Mouse (Mus musculus) forebrain, embryonic 16.5 days (tissue): Measurements from ENCODE around the gene Lsm2. TPM values are rescaled to one million over a fixed set of nuclear protein-coding genes. Genes with fewer than 3 reads are reported as not detected.

Source experiments
- ATAC-seq: fragments of 200-750 bp; cut with Nextera tagmentation; 2 replicates; pipeline ENCODE4 v1.8.0; 2017; ENCODE audit warnings: mild to moderate bottlenecking, moderate library complexity
- H3K27ac ChIP-seq: fragments of 300-500 bp; sonication (generic); 2 replicates; pipeline ENCODE4 v1.5.1; 2014; ENCODE audit warnings: low read length, control low read depth
- H3K27me3 ChIP-seq: fragments of 300-500 bp; sonication (generic); replicated peaks from 2 replicates; pipeline ENCODE4 v1.6.1; 2014; ENCODE audit warnings: low read length; ENCODE audit not compliant: control insufficient read depth, insufficient read depth
- H3K36me3 ChIP-seq: fragments of 300-500 bp; sonication (generic); 2 replicates; pipeline ENCODE4 v1.6.1; 2014; ENCODE audit not compliant: control insufficient read depth, insufficient read depth
- H3K4me1 ChIP-seq: fragments of 300-500 bp; sonication (generic); replicated peaks from 2 replicates; pipeline ENCODE4 v1.6.1; 2014; ENCODE audit warnings: low read length; ENCODE audit not compliant: control insufficient read depth, insufficient read depth
- H3K4me2 ChIP-seq: fragments of 300-500 bp; sonication (generic); 2 replicates; pipeline ENCODE4 v1.6.1; 2014; ENCODE audit warnings: mild to moderate bottlenecking, low read length, control low read depth
- H3K4me3 ChIP-seq: fragments of 300-500 bp; sonication (generic); replicated peaks from 2 replicates; pipeline ENCODE4 v1.5.1; 2014; ENCODE audit warnings: mild to moderate bottlenecking, low read length, control low read depth
- H3K9ac ChIP-seq: fragments of 300-500 bp; sonication (generic); replicated peaks from 2 replicates; pipeline ENCODE4 v1.6.1; 2014; ENCODE audit warnings: low read depth, low read length, control low read depth
- H3K9me3 ChIP-seq: fragments of 300-500 bp; sonication (generic); 2 replicates; pipeline ENCODE4 v1.6.1; 2016; ENCODE audit warnings: low read length; ENCODE audit not compliant: control insufficient read depth
- WGBS: fragments of 180-500 bp; shearing (Covaris S2); extraction: QIAGEN DNeasy Blood & Tissue Kit; methylation state at CpG from one replicate; pipeline ENCODE4 v1.1.7; 2014; 5-methylcytosine and 5-hydroxymethylcytosine counted together
- polyA plus RNA-seq: library from polyadenylated mRNA; unstranded; fragments of >200 nt; fragmentation: Nextera tagmentation; extraction: Ambion mirVana; gene quantifications from 2 replicates; pipeline ENCODE4 v1.2.1, GENCODE M21; 2015

The Lsm2 gene
- polyA plus RNA-seq, 1 experiment from 2014 or later = 121 TPM

DNA sequence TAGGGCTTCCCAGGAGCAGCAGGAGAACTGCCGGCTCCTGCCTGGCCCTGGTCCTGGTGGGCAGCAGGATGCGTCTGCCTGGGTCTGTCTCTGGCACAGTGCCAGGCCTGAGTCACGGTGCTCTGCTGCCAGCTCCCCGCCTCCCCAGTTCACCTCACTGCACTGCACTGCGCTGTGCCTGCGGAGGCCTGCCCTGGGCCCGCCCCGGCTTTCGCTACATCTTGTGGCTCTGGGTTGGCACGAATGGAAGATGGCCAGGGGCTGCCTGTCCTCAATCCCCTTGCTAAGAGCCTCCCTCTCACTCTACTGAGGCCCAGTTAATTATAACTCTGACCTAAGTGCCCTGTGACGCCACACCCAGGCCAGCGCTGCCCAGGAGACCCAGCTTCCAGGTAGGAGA is 34.7 kb downstream of the Lsm2 start, which contains the start of gene Vwa7:
TSS of gene Vwa7 (plus strand) at position 204 of the 400 bp plus-strand sequence.
- 38% methylated on average over 12 of the region's 12 CpGs for WGBS
- Histone ChIP-seq H3K4me1 (peaks cover 8% of the 10 kb centered on the region), H3K27ac (no peak within 1 kb of the TSS), H3K27me3 (no peaks in the 10 kb centered on the region), H3K9me3 (no peaks in the 10 kb centered on the region), H3K4me3 (no peak within 1 kb of the TSS), H3K4me2 (no peak within 1 kb of the TSS), H3K9ac (no peak within 1 kb of the TSS; the same call in 1 of the 2 replicates), H3K36me3 (peaks cover 28% of the 10 kb centered on the region)
- peak; percentile 53; the same call in 1 of the 2 replicates for ATAC-seq

DNA sequence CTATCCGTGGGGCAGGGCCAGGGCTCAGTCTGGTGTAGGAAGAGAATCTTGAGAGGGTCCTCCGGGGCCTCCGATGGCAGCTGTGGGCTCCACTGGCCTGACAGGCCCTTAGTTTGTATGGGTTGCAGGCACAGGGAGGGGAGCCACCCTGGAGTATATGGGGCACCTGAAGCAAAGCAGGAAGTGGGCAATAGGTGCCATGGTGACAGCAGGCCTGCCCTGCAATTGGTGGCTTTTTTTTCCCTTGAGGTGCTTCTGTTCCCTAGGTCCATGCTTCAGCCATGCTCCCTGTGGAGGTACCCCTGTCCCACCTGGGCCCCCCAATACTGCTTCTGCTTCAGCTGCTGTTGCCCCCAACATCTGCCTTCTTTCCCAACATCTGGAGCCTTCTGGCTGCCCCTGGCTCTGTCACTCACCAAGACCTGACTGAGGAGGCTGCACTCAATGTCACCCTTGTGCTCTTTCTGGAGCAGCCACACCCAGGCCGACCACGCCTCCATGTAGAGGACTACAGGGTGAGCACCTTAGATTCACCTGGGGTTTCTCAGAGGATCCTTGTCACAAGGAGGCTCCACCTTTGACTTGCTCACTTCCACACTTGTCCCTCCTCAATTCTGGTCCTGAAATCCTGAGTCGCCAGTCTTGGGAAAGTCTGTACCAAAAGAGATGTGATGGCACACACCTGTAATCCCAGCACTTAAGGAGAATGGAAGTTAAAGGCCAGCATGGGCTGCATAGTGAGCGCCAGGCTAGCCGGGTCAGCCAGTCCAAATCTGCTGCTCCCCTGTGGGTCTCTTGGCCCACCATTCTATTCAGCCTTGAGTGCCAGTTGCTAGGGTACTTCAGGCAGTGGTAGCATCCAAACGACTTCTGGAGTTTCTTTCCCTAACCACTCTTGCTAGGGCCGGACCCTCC is 35.4 kb downstream of the Lsm2 start:
- 82% methylated on average over 10 of the region's 10 CpGs for WGBS
- Histone ChIP-seq H3K9ac (no peak overlapping the region), H3K27ac (no peak overlapping the region), H3K4me1 (peaks cover 12% of the 10 kb centered on the region), H3K4me2 (no peak overlapping the region), H3K36me3 (peaks cover 21% of the 10 kb centered on the region), H3K9me3 (no peaks in the 10 kb centered on the region), H3K27me3 (no peaks in the 10 kb centered on the region), H3K4me3 (no peak overlapping the region)
- no peak for ATAC-seq

DNA sequence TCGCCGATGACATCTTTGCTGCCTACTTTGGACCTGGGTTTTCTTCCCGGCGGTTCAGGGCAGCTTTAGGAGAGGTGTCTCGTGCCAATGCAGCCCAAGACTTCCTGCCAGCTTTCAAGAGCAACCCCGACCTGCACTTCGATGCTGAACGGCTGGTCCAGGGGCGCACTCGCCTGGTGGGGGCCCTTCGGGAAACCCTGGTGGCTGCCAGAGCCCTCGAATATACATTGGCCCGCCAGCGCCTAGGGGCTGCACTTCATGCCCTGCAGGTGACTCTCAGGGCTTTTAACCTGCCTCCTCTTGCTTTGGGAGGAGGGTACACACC is 36.0 kb downstream of the Lsm2 start:
- Histone ChIP-seq H3K9me3 (no peaks in the 10 kb centered on the region), H3K36me3 (peaks cover 20% of the 10 kb centered on the region), H3K4me1 (peaks cover 12% of the 10 kb centered on the region), H3K9ac (no peak overlapping the region), H3K4me2 (no peak overlapping the region), H3K27me3 (no peaks in the 10 kb centered on the region), H3K4me3 (no peak overlapping the region), H3K27ac (no peak overlapping the region)
- 76% methylated on average over 14 of the region's 14 CpGs for WGBS
- no peak for ATAC-seq

DNA sequence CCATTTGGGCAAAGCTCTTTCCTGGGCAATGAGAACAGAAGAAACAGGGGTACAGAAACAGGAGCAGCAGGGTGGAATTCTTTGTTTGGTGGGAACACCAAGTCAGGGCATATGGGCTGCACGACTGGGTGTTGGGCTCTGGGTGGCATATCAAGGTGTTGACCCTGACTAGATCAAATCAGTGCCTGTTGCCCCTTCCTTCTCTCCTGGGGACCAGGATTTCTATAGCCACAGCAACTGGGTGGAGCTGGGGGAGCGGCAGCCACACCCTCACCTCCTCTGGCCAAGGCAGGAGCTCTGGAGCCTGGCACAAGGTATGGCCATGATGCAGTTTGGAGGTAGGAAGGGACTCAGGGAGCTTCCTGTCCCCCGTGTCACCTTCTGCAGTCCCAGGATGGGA is 36.5 kb downstream of the Lsm2 start:
- Histone ChIP-seq H3K27me3 (no peaks in the 10 kb centered on the region), H3K9ac (no peak overlapping the region), H3K36me3 (peaks cover 17% of the 10 kb centered on the region), H3K4me3 (no peak overlapping the region), H3K4me1 (peaks cover 12% of the 10 kb centered on the region), H3K27ac (no peak overlapping the region), H3K9me3 (no peaks in the 10 kb centered on the region), H3K4me2 (no peak overlapping the region)
- WGBS = 86% methylated on average over 3 of the region's 3 CpGs
- no peak for ATAC-seq

GRCm38 (mm10) chr17:35019894-35020293 is 38.2 kb downstream of the Lsm2 start:
- H3K4me3 ChIP-seq = no peak overlapping the region
- no peak overlapping the region for H3K27ac ChIP-seq
- peaks cover 12% of the 10 kb centered on the region for H3K4me1 ChIP-seq
- no peaks in the 10 kb centered on the region for H3K9me3 ChIP-seq
- H3K4me2 ChIP-seq = no peak overlapping the region
- no peak overlapping the region for H3K9ac ChIP-seq
- WGBS = 72% methylated on average over 11 of the region's 11 CpGs
- H3K36me3 ChIP-seq = peaks cover 5% of the 10 kb centered on the region; the same call in 1 of the 2 replicates
- ATAC-seq = no peak
- H3K27me3 ChIP-seq = no peaks in the 10 kb centered on the region

- Histone ChIP-seq H3K27ac (no peak overlapping the region), H3K36me3 (0 out of 2 replicates have a peak, but pooled peaks cover 2% of the 10 kb centered on the region), H3K4me1 (peaks cover 12% of the 10 kb centered on the region), H3K9ac (no peak overlapping the region), H3K4me2 (no peak overlapping the region), H3K27me3 (no peaks in the 10 kb centered on the region), H3K4me3 (no peak overlapping the region), H3K9me3 (no peaks in the 10 kb centered on the region)
- WGBS = 89% methylated on average over 8 of the region's 8 CpGs
- ATAC-seq = no peak
Measured at GRCm38 (mm10) chr17:35020551-35020950, 38.9 kb downstream of the Lsm2 start.

DNA sequence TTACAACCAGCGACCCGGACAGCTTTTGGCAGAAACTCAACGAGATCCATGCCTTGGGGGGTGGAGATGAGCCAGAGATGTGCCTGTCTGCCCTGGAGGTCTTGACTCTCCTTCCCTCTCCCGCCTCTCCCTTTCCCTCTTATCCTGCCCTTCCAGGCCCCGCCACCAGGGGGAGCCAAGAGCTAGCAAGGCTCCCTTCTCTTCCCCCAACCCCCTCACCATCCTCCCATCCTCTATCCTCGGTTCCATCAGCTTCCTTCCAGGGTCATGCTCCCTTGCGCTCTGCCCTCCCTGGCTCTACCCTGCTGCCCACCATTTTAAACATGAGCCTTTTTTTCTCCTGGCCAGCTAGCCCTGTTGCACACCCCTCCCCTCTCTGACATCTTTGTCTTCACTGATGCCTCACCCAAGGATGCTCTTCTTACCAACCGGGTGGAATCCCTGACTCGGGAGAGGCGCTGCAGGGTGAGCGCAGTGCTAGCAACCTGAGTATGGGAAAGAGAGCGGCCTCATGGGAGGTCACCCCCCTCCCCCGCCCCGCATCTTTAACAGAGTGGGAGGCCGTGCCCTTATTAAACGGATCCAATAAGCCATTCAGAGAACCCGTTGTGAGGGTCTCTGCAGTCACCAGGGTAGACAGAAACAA is 39.6 kb downstream of the Lsm2 start:
- peak overlapping the region; percentile 22; the same call in 1 of the 2 replicates for H3K9ac ChIP-seq
- no peak overlapping the region for H3K27ac ChIP-seq
- ATAC-seq = peak; percentile 68

GRCm38 (mm10) chr17:35021842-35022477 is 40.3 kb downstream of the Lsm2 start:
- ATAC-seq = no peak
- Histone ChIP-seq H3K27me3 (no peaks in the 10 kb centered on the region), H3K4me3 (no peak overlapping the region), H3K9ac (no peak overlapping the region), H3K4me1 (peaks cover 15% of the 10 kb centered on the region; the same call in 1 of the 2 replicates), H3K36me3 (no peaks in the 10 kb centered on the region), H3K9me3 (no peaks in the 10 kb centered on the region), H3K27ac (no peak overlapping the region), H3K4me2 (no peak overlapping the region)
- WGBS = 60% methylated on average over 6 of the region's 6 CpGs

More for the DNA sequence above, 39.6 kb downstream of the Lsm2 start:
- Histone ChIP-seq H3K4me1 (peaks cover 12% of the 10 kb centered on the region), H3K4me2 (peak overlapping the region; percentile 35; the same call in 1 of the 2 replicates), H3K4me3 (no peak overlapping the region), H3K9me3 (no peaks in the 10 kb centered on the region), H3K27me3 (no peaks in the 10 kb centered on the region), H3K36me3 (no peaks in the 10 kb centered on the region)
- 5% methylated on average over 17 of the region's 17 CpGs for WGBS

GRCm38 (mm10) chr17:35022541-35023060 is 40.9 kb downstream of the Lsm2 start:
- ATAC-seq = no peak

More at GRCm38 (mm10) chr17:35022541-35023060, 40.9 kb downstream of the Lsm2 start:
- Histone ChIP-seq H3K9me3 (no peaks in the 10 kb centered on the region), H3K4me2 (no peak overlapping the region), H3K27ac (no peak overlapping the region), H3K4me3 (no peak overlapping the region), H3K9ac (no peak overlapping the region), H3K27me3 (no peaks in the 10 kb centered on the region), H3K36me3 (no peaks in the 10 kb centered on the region), H3K4me1 (peaks cover 21% of the 10 kb centered on the region)
- 96% methylated on average over 8 of the region's 8 CpGs for WGBS
